In the genomic region with DNA sequence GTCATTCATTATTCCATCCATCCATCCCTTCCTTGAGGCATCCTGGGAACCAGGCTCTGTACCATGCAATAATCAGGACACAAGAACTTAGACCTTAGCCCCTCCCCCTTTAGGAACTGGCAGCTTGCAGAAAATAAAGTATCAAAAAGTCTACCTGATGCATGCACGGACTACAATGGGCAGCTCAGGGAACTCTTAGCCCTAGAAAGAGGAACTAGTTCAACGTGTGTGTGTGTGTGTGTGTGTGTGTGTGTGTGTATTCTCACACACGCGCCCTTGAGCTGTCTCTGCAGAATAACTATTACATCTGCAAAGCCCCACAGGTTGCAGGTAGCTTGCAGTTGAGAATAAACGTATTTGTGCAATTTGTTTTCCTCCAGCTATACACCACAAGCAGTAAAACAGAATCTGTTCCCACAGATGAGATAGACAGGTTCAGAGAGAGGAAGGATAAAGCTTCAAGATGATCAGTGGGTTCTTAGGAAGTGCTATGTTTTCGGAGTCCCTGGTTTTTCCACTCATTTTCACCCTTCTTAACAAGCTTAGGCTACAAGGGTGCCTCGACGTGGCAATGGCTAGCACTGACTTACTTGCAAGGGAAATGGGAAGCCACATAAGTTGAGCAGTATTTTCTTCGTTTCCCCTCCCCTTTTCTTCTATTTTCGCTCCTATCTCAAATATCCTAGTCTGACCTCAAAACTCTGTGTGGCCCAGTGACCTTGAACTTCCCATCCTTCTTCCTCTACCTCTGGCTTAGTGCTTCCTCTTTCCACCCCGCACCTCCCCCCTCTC, we compare ENCODE assay signal across 33 mouse cellular contexts. TPM values are rescaled to one million over a fixed set of nuclear protein-coding genes. Genes with fewer than 3 reads are reported as not detected.
DNase-seq lines count a peak whose midpoint lies in the region; ATAC-seq and TF ChIP-seq lines count a peak whose summit lies in the region.
"Had no signal": no experiment of that assay in that cellular context is flagged by ENCODE, and none has a peak within 500 bp of the region (broad histone marks: within the 10 kb centered on the region; RNA-seq: fewer than 3 reads in every experiment).

No protein-coding gene starts in this region.

- H3K36me3 ChIP-seq in ES-Bruce4 (ENCODE audit: control insufficient read depth, insufficient read depth, low read length, poor library complexity, severe bottlenecking): no peaks in the 10 kb centered on the region
- no peaks in the 10 kb centered on the region for H3K36me3 ChIP-seq in splenic B cell, adult 2 months (ENCODE audit: control insufficient read depth, insufficient read depth, low read length, poor library complexity, severe bottlenecking)
- no peaks in the 10 kb centered on the region for H3K36me3 ChIP-seq in neural tube, embryonic 15.5 days
- H3K36me3 ChIP-seq: embryonic facial prominence, embryonic 13.5 days; forebrain, embryonic 10.5 days; heart, embryonic 13.5 days; hindbrain, embryonic 12.5 days; limb, embryonic 12.5 days; liver, embryonic 15.5 days; neural tube, embryonic 12.5 days had no signal

- H3K9me3 ChIP-seq in ES-Bruce4 (replicated peaks; ENCODE audit: control insufficient read depth, insufficient read depth, low read length, poor library complexity, severe bottlenecking): no peaks in the 10 kb centered on the region
- no peaks in the 10 kb centered on the region for H3K9me3 ChIP-seq in neural tube, embryonic 15.5 days (replicated peaks)
- H3K9me3 ChIP-seq: embryonic facial prominence, embryonic 13.5 days; forebrain, embryonic 10.5 days; heart, embryonic 13.5 days; hindbrain, embryonic 12.5 days; limb, embryonic 12.5 days; liver, embryonic 15.5 days; neural tube, embryonic 12.5 days had no signal

- no peaks in the 10 kb centered on the region for H3K27me3 ChIP-seq in ES-Bruce4 (ENCODE audit: control insufficient read depth, insufficient read depth, low read length, poor library complexity, severe bottlenecking)
- H3K27me3 ChIP-seq in splenic B cell, adult 2 months (ENCODE audit: control insufficient read depth, insufficient read depth, low read length, poor library complexity, severe bottlenecking): no peaks in the 10 kb centered on the region; the same call in 1 of the 2 replicates
- H3K27me3 ChIP-seq in neural tube, embryonic 15.5 days (replicated peaks): peaks cover 24% of the 10 kb centered on the region

- 0 out of 2 replicates have a peak overlapping the region, but pooled peaks have one; percentile 62 for H3K9ac ChIP-seq in ES-Bruce4 (ENCODE audit: low read depth, poor library complexity, severe bottlenecking)
- H3K9ac ChIP-seq in neural tube, embryonic 15.5 days (replicated peaks): no peak overlapping the region
- H3K9ac ChIP-seq: liver, embryonic 15.5 days had no signal

- no peak for TF ChIP-seq CTCF in ES-Bruce4 (IDR thresholded peaks at IDR 0.05; ENCODE audit: low read depth, low read length)

- TF ChIP-seq POLR2A in ES-Bruce4 (IDR thresholded peaks at IDR 0.05; ENCODE audit: insufficient read depth, low read length): no peak

- no peak for TF ChIP-seq EP300 in ES-Bruce4 (IDR thresholded peaks at IDR 0.05; ENCODE audit: insufficient read depth, low read depth, low read length)

- H3K4me1 ChIP-seq in ES-Bruce4 (ENCODE audit: control insufficient read depth, insufficient read depth, low read length): peaks cover 6% of the 10 kb centered on the region
- H3K4me1 ChIP-seq in neural tube, embryonic 15.5 days: peaks cover 22% of the 10 kb centered on the region
- H3K4me1 ChIP-seq: liver, embryonic 15.5 days had no signal

- H3K4me3 ChIP-seq in ES-Bruce4 (ENCODE audit: low read depth, low read length): no peak overlapping the region
- no peak overlapping the region for H3K4me3 ChIP-seq in neural tube, embryonic 15.5 days (replicated peaks)
- H3K4me3 ChIP-seq: liver, embryonic 15.5 days had no signal

- peak; percentile 34 to 49; a peak in 2 of 4 replicates for ATAC-seq in hematopoietic stem cell, adult 5-6 weeks (replicated peaks in 1 of 2; ENCODE audit: insufficient read depth in 1 of 2, low FRiP score in 2 of 2, low TSS enrichment in 1 of 2, low read depth in 1 of 2, poor library complexity in 2 of 2, severe bottlenecking in 2 of 2)
- ATAC-seq in neural tube, embryonic 15.5 days (ENCODE audit: low FRiP score): no peak
- ATAC-seq: activated CD4-positive, CD25-positive, alpha-beta regulatory T cell, adult 4 months had no signal

- no peak overlapping the region for H3K4me2 ChIP-seq in neural tube, embryonic 15.5 days

- no peak overlapping the region for H3K27ac ChIP-seq in ES-Bruce4 (ENCODE audit: insufficient read depth, low read length)
- no peak overlapping the region for H3K27ac ChIP-seq in neural tube, embryonic 15.5 days (replicated peaks)
- H3K27ac ChIP-seq: embryonic facial prominence, embryonic 13.5 days; heart, embryonic 13.5 days; hindbrain, embryonic 12.5 days; hindbrain, postnatal 0 days; kidney, postnatal 0 days; limb, embryonic 12.5 days; liver, embryonic 15.5 days; neural tube, embryonic 12.5 days had no signal

- 75% methylated on average over 11 of the region's 11 CpGs for WGBS in neural tube, embryonic 15.5 days

- DNase-seq in A20 (ENCODE audit: low read depth, low spot score): peak; percentile 55
- peak; percentile 28 for DNase-seq in splenic B cell, adult 2 months (ENCODE audit: low read depth, low spot score)
- DNase-seq in left cerebral cortex, postnatal 10 days (ENCODE audit: extremely low spot score in 1 of 2, low spot score in 2 of 2): no peak
- no peak for DNase-seq in urinary bladder, postnatal 25 days (ENCODE audit: low spot score)
- DNase-seq: adrenal gland, adult 2 months; cerebellum, adult 2 months; heart, postnatal 10 days; kidney, adult 8-10 months; layer of hippocampus, postnatal 36 days; lung, embryonic 14.5 days; lung, postnatal 14 days; retina, postnatal 1 day; right cerebral cortex, postnatal 14 days; thymus, postnatal 25 days had no signal

- intact Hi-C loops in left cerebral cortex, postnatal 10 days (cut with DNase I): no loop called here

RNA-seq across cellular contexts. Expression of gene Cacng6, which starts 14.1 kb away (rescaled TPM):
- polyA plus RNA-seq in ES-Bruce4 (2011; ENCODE audit: insufficient read depth, insufficient read length, low read depth, missing spikeins): 16.6 and 17.6 TPM in 2 replicates
- total RNA-seq in hematopoietic stem cell, adult 5-6 weeks (2017): not detected in 2 replicates
- total RNA-seq in left cerebral cortex, postnatal 10 days (2021): 1 to 10 TPM; 2.1 to 3.0 TPM
- polyA plus RNA-seq in neural tube, embryonic 15.5 days (2015; fragmentation: Nextera tagmentation; extraction: Ambion mirVana): 0.43 and 0.97 TPM in 2 replicates
- total RNA-seq: hindbrain, postnatal 0 days had no signal
- polyA plus RNA-seq: activated CD4-positive, CD25-positive, alpha-beta regulatory T cell, adult 4 months; adrenal gland, adult 2 months; kidney, postnatal 0 days; liver, adult 2 months; lung, embryonic 14.5 days; midbrain, embryonic 11.5 days; midbrain, embryonic 16.5 days had no signal

RNA-seq across cellular contexts. Expression of gene Cacng8, which starts 19.4 kb away (rescaled TPM):
- polyA plus RNA-seq in ES-Bruce4 (2011; ENCODE audit: insufficient read depth, insufficient read length, low read depth, missing spikeins): 5.2 and 7.6 TPM in 2 replicates
- 3.9 TPM in 1 of 2 replicates, not detected in the other for total RNA-seq in hematopoietic stem cell, adult 5-6 weeks (2017)
- total RNA-seq in left cerebral cortex, postnatal 10 days (2021): 100 to 1,000 TPM; 161 to 164 TPM
- polyA plus RNA-seq in neural tube, embryonic 15.5 days (2015; fragmentation: Nextera tagmentation; extraction: Ambion mirVana): 11.0 and 11.2 TPM in 2 replicates
- total RNA-seq: gastrocnemius, adult 8-10 months; gastrocnemius, postnatal 4 days; heart, adult 8-10 months; heart, postnatal 10 days; liver, adult 2 months had no signal
- polyA plus RNA-seq: activated CD4-positive, CD25-positive, alpha-beta regulatory T cell, adult 4 months; liver, adult 2 months; liver, embryonic 15.5 days had no signal

Comparison
In these comparisons a context has a peak if more than half of its experiments do, and no peak if none do; other contexts are left out.
1. DNase-seq: peak in A20 (single experiment) and splenic B cell, adult 2 months (single experiment); none in left cerebral cortex, postnatal 10 days (0 of 2) and urinary bladder, postnatal 25 days (single experiment).
2. RNA of gene Cacng8, which starts 19.4 kb away (total RNA-seq): 161 to 164 TPM in left cerebral cortex, postnatal 10 days; 3.9 TPM in hematopoietic stem cell, adult 5-6 weeks; every median in the first group is over 10 times any median in the second.